Mouse (Mus musculus) urinary bladder, postnatal 14 days (tissue): Measurements from ENCODE around the gene Stbd1.
A peak's percentile ranks its signal among the peaks of the same experiment; 100 is the strongest.

ENCODE experiments used
- DNase-seq: peaks from one replicate; pipeline ENCODE4 v3.0.0; 2021; ENCODE audit warnings: low spot score

The Stbd1 gene

DNA sequence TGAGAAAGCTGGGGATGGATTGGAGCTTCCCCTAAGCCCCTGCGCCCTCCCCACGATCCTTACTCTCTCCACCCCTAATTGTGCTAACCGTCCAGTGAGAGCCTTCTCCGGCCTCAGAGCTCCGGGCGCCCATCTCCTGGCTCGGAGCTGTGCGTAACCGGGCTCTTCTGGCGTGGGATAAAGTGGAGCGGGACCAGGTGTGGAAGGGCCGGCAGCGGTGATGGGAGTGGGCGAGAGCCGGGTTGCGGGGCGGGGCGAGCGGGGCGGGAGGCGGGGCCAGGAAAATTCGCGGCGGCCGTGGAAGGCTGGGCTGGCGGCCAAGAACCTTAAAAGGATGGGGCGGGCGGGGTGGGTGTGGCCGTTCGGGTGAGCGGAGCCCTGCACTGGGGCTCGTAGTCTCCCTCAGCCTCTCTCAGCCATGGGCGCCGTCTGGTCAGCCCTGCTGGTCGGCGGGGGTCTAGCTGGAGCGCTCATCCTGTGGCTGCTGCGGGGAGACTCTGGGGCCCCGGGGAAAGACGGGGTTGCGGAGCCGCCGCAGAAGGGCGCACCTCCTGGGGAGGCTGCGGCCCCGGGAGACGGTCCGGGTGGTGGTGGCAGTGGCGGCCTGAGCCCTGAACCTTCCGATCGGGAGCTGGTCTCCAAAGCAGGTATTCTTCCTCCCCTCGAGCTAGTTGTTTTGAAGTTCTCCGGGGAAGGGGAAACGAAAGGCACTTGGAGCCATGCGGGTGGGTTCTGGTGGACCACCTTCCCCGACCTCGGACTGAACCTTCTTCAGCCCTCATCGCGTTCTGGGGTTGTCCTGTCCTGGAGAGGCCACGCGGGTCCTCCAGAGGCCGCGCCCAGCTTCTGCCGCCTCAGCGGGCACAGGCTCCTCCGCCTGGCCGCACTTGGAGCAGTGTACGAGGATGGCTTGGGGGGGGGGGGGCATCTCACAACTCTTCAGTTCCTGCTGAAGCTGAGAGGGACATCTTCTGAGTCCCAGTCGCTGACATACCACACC is at the start of gene Stbd1:
Gene Stbd1 (plus strand): TSS at position 351 of the 1,000 bp plus-strand sequence.
- DNase-seq: peak; percentile 73

DNA sequence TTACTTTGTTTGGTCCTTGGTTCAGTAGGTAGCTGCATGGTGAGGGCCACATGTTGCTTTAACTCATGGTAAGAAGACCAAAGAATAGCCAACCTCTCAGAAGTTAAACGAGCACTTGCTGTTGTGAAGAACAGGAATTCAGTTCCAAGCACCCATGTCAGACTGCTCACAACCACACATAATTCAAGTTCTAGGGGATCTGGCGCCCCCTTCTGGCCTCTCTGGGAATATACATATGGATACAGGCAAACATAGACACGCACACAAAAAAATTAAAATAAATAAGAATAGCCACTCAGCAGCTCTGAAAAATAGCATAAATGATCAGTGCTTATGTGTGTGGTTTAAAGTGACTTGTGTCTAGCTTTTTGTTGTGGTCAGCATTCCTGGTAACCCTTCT is 48.9 kb upstream of the Stbd1 start:
- no peak for DNase-seq

DNA sequence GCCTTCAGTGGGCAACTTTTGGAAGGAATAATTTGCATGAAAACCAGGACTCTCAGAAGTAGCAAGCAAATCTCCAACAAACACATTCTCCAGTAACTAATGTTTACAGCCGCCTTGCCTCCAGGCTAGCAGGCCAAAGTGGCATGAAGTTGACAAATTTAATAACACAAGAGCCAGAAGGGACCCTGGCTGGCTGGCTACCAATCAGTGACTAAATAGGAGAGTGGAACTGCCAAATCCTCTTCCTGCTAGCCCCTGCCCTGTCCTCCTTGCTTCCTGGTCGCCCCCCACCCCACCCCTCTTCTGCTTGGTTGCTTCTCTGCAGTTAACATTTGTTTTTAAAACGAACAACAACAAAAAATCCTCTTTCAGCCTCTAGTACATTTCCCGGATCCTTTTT is 48.4 kb upstream of the Stbd1 start:
- no peak for DNase-seq

DNA sequence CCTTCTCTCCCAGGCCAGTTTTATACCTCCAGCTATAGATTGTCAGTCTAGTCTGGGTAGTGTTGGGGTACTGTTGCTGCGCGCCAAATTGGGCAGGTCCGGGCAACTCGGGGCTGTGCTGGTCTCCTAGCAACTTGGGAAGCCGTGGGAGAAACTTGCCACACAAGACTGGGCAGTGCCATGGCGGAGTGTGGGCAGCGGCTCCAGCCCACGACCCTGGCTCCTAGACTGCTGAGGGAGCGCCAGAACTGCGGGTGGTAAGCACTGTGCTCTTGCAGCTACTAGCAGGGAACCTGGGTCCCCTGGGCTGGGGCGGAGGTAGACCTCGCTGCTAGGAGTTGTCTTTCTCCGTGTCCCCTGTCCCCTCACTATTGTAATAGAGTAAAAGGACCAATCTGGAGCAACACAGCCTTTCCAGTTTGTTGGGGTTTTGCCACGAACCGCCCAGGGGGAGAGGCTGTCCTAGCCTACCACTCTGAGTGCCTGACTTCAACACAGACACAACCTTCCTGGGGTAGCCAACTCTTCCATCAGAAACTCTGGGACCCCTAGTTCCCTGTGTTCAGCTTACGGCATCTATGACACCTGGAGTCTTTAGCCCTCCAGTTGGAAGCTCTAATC is 47.8 kb upstream of the Stbd1 start, which contains the start of gene Fam47e:
Gene Fam47e (plus strand): TSS at position 179 of the 621 bp plus-strand sequence.
- peak; percentile 56 for DNase-seq

DNA sequence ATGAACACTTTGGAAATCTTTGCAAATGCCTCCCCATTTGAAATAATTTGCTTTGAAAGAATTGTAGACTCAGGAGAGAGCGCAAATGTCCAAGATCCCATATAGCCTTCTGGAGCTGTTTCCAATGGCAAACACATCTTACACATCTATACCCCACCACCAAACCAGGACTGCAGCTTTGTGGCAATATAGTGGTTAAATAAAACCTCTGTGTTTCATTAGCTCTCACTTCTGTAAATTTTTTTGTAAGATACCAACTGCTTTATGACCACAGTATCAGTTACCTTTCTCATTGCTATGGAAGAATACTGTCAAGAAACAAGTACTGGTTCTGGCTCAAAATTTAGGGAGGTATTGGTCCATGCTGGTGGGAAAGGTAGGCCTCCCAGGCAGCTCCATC is 46.9 kb upstream of the Stbd1 start:
- DNase-seq: no peak

DNA sequence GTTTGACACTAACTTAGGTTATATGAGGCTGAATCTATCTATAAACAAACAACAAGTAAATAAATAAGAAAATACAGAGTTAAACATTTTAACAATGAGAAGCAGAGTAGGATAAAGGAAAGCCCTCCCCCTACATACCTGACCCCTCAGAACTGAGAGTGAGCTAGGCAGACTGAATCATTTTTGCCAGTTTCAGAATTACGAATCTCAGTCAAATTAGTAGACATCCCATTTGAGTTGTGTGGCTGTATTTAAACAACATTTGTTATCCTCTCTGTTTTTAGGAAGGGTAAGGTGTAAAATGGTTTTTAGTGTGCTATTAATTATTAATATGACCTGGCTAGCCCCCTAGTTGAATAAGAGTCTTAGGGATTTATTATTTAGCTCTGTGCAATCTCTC is 45.3 kb upstream of the Stbd1 start:
- no peak for DNase-seq

DNA sequence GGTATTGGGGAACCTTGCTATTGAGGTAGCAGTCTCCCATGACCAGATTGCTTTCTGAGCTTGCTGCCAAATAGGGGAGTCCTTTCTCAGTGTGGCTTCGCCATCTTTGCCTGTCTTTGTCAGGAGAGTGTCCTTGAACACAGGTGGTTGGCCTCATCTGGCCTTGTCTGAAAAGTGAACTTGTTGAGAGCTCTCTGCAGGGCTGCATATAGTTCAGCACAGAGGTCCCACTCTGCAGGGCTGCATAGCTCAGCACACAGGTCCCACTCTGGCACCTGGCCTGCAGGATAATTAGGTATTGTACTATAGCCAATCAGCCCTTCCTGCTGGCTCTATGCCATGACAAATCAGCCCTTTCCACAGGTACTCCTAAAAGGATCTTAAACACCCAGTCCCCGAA is 42.6 kb upstream of the Stbd1 start:
- DNase-seq: no peak

DNA sequence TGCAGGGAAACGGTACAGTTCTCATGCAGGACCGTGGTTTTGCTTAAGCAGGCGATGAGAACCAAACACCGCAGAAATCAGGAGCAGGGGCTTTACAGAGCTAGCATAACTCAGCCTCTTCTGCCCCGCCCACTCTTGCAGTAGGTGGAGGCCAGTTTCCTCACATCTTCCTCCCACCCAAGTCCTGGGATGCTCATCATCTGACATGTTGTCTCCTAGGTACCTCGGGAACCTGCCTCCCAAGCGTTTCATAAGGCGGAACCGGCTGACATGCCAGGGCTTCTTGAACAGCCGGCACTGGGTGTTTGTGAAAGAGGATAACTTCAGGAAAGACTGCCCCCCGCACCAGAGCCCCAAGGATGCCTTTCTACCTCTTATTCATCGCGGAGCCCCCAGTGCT is 40.8 kb upstream of the Stbd1 start:
- DNase-seq: no peak

DNA sequence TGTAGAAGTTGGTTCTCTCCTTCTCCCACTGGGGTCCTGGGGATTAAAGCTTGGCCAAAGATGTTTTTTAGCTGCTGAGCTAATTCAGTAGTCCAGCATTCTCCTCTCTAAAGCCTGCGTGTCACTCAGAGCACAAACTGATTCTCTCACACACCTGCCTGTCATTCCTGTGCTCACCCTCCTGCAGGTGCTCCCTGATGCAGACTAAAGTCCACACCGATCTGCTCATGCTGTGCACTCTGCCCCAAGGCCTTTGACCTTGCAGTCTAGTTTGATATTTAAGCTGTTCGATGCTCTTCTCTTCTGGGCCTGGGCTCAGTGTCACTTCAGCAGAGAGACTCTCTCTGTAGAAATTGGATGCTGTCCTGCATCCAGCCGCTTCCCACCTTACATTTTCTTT is 31.6 kb upstream of the Stbd1 start:
- DNase-seq: no peak

DNA sequence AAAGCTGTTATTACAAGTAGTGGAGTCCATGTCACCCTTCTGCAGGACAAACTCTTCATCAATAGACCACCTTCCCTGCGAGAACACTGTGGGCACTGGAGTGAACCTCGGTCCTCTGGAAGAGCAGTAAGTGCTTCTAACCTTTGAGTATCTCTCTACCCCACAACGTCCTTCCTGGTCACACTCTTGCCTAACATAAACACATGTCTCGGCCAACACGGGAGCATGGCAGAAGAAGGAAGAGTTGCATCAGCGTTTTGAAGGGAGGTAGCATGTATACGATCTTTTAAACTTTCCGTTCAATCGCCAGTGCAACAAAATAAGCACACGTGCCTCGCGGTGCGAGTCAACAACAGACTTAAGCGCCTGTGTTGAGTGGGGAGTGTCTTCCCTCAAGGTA is 23.3 kb upstream of the Stbd1 start:
- DNase-seq: no peak

DNA sequence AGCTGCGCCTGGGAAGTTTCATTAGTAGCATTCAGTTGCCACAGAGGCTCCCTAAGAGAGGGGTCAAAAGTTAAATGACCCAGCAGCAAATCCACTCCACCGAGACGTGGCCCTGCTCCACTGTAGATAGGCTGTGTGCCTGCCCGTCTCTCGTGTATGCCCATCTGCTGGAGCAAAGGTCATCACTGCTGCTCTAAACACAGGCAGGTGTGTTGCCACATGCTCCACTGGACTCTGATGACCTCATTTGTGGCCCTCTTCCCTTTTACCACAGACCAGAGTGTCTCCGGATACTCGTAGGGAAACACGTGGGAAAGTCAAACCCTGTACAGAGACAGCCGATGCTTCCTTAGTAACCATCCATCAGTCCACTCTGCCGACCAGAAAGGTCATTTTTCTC is 16.9 kb upstream of the Stbd1 start:
- no peak for DNase-seq

DNA sequence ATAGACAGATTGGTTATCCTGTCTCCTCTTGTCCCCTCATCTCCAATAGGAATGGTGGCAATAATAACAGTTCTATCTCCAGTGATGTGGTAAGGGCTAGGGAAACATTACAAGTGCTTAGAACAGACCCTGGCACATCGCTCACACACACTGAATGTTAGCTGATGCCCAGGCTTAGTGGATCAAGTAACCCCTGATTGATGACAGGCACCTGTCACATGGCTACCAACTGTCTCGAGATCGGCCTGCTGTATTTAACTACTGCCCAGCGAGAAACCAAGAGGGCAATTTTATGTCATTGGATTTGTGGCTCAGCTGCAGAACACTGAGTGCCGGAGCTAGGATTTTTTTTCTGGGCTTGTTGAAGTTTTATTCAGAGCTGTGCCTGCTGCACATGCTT is 7.8 kb upstream of the Stbd1 start:
- no peak for DNase-seq

DNA sequence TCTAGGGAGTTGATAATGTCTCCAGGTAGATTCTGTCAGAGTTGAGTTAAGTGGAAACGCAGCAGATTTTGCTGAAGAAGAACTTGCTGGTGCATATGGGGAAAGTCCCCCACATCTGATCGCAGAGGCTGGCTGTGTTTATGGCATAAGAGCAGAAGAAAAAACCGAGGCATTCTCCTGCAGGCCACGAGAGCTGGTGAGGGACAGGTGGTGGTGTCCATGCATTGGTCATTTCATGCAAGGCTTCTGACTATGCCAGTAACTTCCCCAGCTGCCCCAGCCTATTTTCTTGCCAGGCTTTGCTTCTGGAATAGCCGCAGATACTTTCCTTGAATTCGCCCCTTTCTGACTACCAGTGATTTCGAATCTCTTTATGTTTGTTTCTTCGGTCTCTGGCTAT is 6.0 kb upstream of the Stbd1 start:
- DNase-seq: no peak

DNA sequence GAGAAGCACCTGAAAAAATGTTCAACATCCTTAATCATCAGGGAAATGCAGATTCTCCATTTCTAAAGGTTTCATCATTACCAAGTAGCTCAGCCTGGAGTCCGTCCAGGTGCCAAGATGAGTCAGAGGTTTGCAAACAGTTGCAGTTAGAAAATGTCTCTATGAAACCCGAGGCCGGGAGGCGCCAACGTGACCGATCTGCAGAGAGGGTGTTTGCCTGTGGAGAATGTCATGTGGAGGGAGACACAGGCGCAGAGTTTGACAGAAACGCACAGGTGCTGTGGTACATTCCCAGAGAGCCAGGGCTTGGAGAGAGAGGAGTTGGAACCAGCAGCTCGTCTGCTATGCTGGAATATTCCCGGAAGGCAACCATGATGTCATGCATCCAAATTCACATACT is 3.8 kb upstream of the Stbd1 start:
- peak; percentile 79 for DNase-seq

DNA sequence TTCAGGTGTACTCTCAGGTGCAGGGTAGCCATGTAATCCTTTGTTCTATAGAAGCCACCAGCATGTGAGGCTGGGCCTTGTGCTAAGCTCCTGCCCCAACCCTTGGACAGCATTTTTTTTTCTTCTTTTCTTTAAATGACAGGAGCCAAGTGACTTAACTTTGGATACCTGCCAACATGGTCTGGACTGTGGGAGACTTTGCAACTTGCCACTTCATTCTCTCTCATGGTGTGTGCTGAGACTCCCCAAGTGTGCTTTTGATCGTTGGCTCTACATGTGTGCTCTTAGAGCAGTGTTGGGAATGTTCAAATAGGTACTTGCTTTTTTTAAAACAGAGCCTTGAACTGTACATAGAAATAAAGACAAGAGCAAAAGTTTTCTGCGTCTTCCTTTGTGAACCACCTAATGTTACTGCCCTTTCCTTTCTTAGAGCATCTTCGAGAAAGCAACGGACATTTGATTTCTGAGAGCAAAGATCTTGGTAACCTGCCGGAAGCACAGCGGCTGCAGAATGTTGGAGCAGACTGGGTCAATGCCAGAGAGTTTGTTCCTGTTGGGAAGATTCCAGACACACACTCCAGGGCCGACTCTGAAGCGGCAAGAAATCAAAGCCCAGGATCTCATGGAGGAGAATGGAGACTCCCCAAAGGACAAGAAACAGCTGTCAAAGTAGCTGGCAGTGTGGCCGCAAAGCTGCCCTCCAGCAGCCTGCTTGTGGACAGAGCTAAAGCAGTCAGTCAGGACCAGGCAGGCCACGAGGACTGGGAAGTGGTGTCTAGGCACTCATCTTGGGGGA is 1.8 kb downstream of the Stbd1 start:
- DNase-seq: peak; percentile 30

DNA sequence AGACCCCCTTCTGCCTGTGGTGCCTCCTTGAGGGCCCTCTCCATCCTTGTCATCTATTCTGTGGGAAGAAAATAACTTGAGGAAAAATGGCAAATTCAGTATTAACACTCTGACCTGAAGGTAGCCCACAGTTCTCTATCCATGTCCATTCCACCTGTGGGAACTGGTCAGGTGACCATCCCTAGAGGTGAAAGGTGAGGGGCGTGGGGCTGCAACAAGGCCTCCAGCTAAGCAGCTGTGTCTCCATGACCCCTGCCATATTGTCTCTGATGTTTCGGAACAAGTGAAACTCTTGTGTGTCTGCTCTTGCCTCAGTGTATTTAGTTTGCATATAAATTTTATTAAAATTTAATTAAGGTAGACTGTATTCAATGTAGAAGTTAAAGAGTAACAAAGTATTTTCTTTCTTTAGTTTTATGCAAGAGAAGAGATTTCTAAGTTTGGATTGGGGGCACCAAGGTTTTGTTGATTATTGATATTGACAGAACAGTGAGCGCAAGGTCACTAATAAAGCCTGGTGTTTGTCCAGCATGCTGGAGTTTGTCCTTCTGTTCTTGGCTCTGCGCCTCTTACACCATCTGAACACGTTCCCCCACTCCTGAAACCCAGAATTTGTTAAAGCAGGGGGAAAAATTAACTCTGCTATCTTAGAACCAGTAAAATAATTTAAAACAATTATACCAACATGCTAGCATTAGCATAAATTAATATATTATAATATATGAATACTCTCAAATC is 4.8 kb downstream of the Stbd1 start:
- no peak for DNase-seq

DNA sequence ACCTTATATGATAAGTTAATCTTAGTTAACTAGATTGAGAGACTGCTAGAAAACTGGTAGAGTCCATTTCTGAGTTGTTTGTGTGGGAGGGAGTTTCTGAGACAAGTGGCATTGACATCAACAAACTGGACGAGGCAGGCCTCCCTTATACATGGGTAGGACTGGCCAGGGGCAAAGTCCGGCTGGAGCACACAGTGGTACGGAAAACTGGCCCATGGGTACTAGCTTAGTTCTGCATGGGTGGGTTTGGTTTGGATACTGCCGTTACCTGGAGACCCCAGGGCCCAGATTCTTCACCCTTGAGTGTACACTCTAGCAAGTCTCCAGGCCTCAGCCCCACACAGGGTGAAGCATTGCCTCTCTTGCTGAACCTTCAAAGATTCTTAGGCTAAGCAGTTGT is 9.9 kb downstream of the Stbd1 start:
- no peak for DNase-seq

DNA sequence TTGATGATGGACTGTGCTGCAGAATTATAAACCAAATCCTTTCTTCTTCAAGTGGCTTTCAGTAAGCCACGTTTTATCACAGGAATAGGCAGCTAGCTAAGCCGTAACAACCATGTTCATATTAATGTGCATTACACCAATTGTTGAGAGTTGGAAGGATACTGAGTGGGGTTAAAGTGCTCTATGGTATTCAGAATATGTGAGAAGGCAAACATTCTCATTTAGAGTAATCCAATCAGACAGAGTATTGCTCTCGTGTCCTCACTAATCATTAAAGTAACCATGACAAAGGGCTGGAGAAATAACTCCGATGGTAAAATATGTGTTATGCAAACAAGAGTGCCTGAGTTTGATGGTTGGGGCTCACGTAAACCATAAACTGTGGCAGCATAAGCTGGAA is 19.0 kb downstream of the Stbd1 start:
- DNase-seq: no peak

DNA sequence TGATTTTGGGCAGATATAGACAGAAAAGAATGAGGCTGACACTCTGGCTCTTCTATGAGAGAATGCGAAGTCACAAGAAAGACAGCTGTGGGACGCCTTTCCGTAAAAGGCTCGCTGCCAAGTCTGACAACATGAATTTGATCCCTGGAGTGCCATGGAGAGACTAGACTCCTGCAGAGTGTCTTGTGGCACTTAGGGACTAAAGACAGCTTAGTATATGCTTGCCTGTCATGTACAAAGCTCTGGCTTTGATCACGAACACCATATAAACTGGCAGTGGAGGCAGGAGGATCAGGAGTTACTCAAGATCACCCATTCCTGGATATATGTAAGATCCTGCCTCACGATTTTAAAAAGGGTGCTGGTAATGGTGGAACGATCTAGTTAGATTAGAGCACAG is 25.1 kb downstream of the Stbd1 start:
- no peak for DNase-seq

DNA sequence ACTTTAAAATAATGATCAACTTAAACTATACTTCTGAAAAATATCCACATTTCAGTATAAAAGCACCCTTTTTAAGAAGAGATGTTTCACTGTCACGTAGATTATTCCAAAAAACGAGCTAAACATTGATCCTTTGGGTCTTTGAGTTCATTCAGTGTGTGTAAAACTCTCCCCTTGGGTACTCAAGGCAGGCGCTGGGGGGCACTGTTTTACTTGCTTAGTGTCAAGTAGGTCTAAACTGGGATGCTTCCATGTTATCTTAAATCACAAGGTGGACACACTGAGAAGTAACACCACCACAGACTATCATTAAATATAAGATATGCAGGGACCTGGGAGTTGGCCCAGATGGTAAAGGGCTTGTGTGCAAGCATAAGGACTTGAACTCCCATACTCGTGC is 30.7 kb downstream of the Stbd1 start:
- DNase-seq: no peak

DNA sequence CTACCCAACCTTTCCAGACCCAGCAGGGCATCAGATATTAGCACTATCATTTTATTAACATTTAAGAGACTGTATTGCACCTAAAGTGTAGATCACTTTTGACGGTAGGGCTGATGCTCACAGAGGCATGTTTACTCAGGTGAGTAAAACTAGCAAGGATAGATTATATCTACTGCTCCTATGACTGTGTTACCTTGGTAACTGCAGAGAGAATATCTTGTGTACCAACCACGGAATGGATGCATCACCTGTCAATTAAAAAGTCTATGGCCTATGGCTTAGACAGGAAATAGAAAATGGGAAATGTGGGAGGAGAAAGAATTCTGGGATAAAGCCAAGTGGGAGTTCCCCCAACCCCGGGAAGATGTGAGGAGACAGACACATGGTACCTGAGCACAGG is 32.1 kb downstream of the Stbd1 start:
- no peak for DNase-seq

DNA sequence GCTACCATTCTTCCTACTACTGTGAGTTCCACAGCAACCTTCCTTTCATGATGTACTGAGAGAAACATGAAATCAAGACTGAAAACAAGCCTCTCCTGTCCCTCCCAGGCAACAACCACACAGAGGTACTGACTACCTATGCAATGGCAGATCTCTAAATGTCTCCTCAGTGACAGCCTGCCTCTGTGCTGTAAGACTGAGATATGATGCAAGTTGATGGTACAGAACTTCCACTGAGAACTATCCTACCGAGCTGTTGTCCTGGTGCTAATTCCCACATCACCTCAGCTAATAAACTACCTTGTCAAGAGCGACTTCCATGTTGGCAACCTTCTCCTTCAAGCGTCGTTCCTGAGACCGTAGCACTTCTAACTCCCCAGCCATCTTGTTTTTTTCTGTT is 33.0 kb downstream of the Stbd1 start:
- DNase-seq: no peak
